Mouse (Mus musculus): ENCODE data around the gene Fmnl3.
A peak's percentile ranks its signal among the peaks of the same experiment; 100 is the strongest.

GRCm38 (mm10) chr15:99326959-99327358, 43.3 kb downstream of the Fmnl3 start:
- TF ChIP-seq POLR2A (IDR thresholded peaks at IDR 0.05; ENCODE audit: insufficient read depth, low read length) (no peak), CTCF (IDR thresholded peaks at IDR 0.05; ENCODE audit: low read depth, low read length) (peak; percentile 24), EP300 (IDR thresholded peaks at IDR 0.05; ENCODE audit: insufficient read depth, low read depth, low read length) (no peak)

Data from ES-Bruce4 (cell line).